In the genomic region with DNA sequence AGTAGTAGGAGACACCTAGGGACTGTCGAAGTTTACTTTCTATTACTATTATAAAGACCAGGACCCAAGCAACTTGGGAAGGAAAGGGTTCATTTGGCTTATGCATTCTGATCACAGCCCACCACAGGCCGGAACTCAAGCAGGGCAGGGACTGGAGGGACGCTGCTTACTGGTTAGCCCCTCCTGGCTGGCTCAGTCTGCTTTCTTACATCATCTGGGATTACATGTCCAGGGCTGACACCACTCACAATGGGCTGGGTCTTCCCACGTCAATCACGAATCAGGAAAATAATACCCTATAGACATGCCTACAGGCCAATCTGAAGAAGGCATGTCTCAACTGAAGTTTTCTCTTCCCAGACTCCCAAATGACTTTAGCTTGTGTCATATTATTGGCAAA, we compare ENCODE assay signal across 11 mouse cellular contexts.
"Had no signal": no experiment of that assay in that cellular context is flagged by ENCODE, and none has a peak within 500 bp of the region (broad histone marks: within the 10 kb centered on the region; RNA-seq: fewer than 3 reads in every experiment).

No protein-coding gene starts in this region.

- H3K36me3 ChIP-seq: limb, embryonic 15.5 days; liver, embryonic 13.5 days; neural tube, embryonic 15.5 days had no signal

- ATAC-seq: liver, postnatal 0 days had no signal

- H3K4me2 ChIP-seq: limb, embryonic 15.5 days; liver, embryonic 13.5 days; neural tube, embryonic 15.5 days had no signal

- H3K27ac ChIP-seq: left cerebral cortex, adult 2 months; limb, embryonic 15.5 days; liver, embryonic 13.5 days; neural tube, embryonic 15.5 days had no signal

- H3K4me3 ChIP-seq: left cerebral cortex, adult 2 months; limb, embryonic 15.5 days; liver, embryonic 13.5 days; neural tube, embryonic 15.5 days had no signal

- H3K9me3 ChIP-seq: limb, embryonic 15.5 days; liver, embryonic 13.5 days; neural tube, embryonic 15.5 days had no signal

- H3K9ac ChIP-seq: limb, embryonic 15.5 days; liver, embryonic 13.5 days; liver, postnatal 0 days; neural tube, embryonic 15.5 days had no signal

- H3K4me1 ChIP-seq: limb, embryonic 15.5 days; liver, embryonic 13.5 days had no signal

- DNase-seq: kidney, adult 8-10 months; kidney, postnatal 25 days; liver, embryonic 13.5 days; liver, postnatal 0 days; lung, postnatal 36 days; right cerebral cortex, adult 18-20 months; right cerebral cortex, postnatal 25 days; thymus, postnatal 36 days had no signal

- H3K27me3 ChIP-seq: limb, embryonic 15.5 days; liver, embryonic 13.5 days; neural tube, embryonic 15.5 days had no signal
